Mouse (Mus musculus) C2C12 (cell line): Measurements from ENCODE around the gene Pik3ap1. TPM values are rescaled to one million over a fixed set of nuclear protein-coding genes. Genes with fewer than 3 reads are reported as not detected.

Source experiments
- H3K27me3 ChIP-seq: one replicate; pipeline ENCODE4 v1.6.1; 2011; ENCODE audit not compliant: control insufficient read depth, insufficient read depth, insufficient read length
- H3K36me3 ChIP-seq: one replicate; pipeline ENCODE4 v1.6.1; 2011; ENCODE audit not compliant: control insufficient read depth, insufficient read depth
- H3K4me3 ChIP-seq: one replicate; pipeline ENCODE4 v1.5.1; 2011; ENCODE audit warnings: mild to moderate bottlenecking, control low read depth; ENCODE audit not compliant: poor library complexity, insufficient read depth, severe bottlenecking
- H3K79me2 ChIP-seq: one replicate; pipeline ENCODE4 v1.6.1; 2011; ENCODE audit not compliant: control insufficient read depth, insufficient read depth
- H3K79me3 ChIP-seq: one replicate; pipeline ENCODE4 v1.6.1; 2011; ENCODE audit warnings: low read depth, control low read depth
- H3ac ChIP-seq: one replicate; pipeline ENCODE3; 2011; ENCODE audit warnings: low read depth; ENCODE audit not compliant: control insufficient read depth, insufficient read length
- CEBPB ChIP-seq: IDR thresholded peaks from one replicate; pipeline ENCODE4 v1.6.1; 2011; ENCODE audit warnings: low read depth, mild to moderate bottlenecking, control low read depth, moderate library complexity
- CTCF ChIP-seq: IDR thresholded peaks from one replicate; pipeline ENCODE4 v1.5.1; 2011; ENCODE audit not compliant: control insufficient read depth, insufficient read depth, insufficient read length
- FOSL1 ChIP-seq: IDR thresholded peaks from one replicate; pipeline ENCODE4 v1.8.0; 2011; ENCODE audit warnings: mild to moderate bottlenecking, low read length; ENCODE audit not compliant: poor library complexity, insufficient read depth, severe bottlenecking
- MAX ChIP-seq: IDR thresholded peaks from one replicate; pipeline ENCODE4 v1.6.1; 2011; ENCODE audit warnings: mild to moderate bottlenecking, control low read depth
- MYOD1 ChIP-seq: IDR thresholded peaks from one replicate; pipeline ENCODE4 v1.6.1; 2011; ENCODE audit warnings: low read depth; ENCODE audit not compliant: control insufficient read depth, insufficient read length
- MYOG ChIP-seq: IDR thresholded peaks from one replicate; pipeline ENCODE4 v1.6.1; 2011; ENCODE audit not compliant: control insufficient read depth, insufficient read length; ENCODE audit errors: extremely low read depth
- USF1 ChIP-seq: IDR thresholded peaks from one replicate; pipeline ENCODE4 v1.6.1; 2011; ENCODE audit warnings: low read depth, mild to moderate bottlenecking, control low read depth, moderate library complexity
- polyA plus RNA-seq: library from polyadenylated mRNA; unstranded; fragments of >200 nt; fragmentation: generic; extraction: Trizol; gene quantifications from one replicate; pipeline ENCODE4 v1.2.1, GENCODE M21; 2012; ENCODE audit warnings: missing spikeins

Gene Pik3ap1
- polyA plus RNA-seq, 1 experiment = 0.01 TPM

DNA sequence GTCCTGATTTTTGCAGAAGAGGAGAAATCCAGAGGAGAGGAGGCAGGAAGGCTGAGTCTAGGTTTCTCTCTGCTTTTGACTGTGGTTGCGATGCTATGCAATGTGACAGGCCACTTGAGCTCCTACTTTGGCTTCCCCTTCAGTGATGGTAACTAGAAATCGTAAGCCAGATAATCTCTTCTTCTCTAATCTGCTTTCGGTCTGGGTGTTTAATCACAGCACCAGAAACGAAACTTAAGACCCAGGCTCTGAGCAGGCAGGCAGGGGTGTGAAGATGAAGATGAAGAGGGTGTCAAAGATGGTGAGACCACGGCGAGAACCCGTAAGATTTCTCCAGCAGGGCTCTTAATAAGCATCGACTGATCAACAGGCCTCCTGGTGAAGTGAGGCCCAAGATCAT lies 51.9 kb downstream of the Pik3ap1 start:
- no peaks in the 10 kb centered on the region for H3K79me2 ChIP-seq

DNA sequence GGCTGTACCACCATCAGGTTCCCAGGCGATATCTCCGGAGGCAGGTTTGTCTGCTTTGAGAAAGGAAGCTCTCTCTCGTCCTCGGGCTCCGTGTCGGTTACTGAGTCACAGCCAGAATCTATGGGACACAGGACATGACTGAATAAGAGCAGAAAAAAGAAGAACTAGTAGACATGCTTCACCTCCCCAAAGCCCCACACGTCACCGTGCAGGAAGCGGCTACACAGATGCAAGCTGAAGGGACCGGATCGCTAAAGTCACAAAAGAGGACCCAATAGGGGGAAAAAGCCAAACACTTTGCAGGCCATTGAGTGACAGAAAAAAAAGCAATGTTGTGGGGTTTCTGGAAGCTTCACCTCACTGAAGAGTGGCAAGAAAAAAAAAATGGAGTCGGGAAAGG lies 52.7 kb downstream of the Pik3ap1 start:
- H3K79me3 ChIP-seq = no peaks in the 10 kb centered on the region
- no peak overlapping the region for H3ac ChIP-seq
- H3K79me2 ChIP-seq = no peaks in the 10 kb centered on the region
- no peaks in the 10 kb centered on the region for H3K27me3 ChIP-seq
- TF ChIP-seq MYOD1 (no peak), USF1 (no peak), MYOG (no peak), MAX (no peak), FOSL1 (no peak), CEBPB (no peak), CTCF (no peak)
- no peaks in the 10 kb centered on the region for H3K36me3 ChIP-seq
- no peak overlapping the region for H3K4me3 ChIP-seq

More for the DNA sequence above, 51.9 kb downstream of the Pik3ap1 start:
- no peaks in the 10 kb centered on the region for H3K27me3 ChIP-seq
- no peaks in the 10 kb centered on the region for H3K79me3 ChIP-seq
- TF ChIP-seq CEBPB (no peak), MAX (no peak), MYOG (no peak), USF1 (no peak), MYOD1 (no peak), FOSL1 (no peak), CTCF (no peak)
- no peaks in the 10 kb centered on the region for H3K36me3 ChIP-seq
- H3K4me3 ChIP-seq = no peak overlapping the region
- no peak overlapping the region for H3ac ChIP-seq

DNA sequence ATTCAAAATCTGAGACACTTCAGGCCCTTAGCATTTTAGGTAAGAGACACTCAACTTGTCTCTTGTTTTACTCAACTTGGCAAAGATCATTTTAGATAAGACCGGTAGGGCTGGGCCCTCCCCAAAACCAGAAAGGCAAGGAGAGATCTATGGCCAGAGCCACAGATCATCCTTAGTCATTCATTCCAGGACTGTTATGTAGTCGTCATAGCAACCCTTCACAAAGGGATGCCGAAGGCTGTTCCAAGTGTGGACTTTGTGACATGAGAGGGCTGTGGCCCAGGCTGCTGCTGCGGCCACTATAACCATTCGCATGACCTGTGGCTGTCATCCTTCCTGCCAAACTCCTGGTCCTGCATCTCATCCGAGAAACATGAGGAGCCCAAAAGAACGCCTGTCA lies 54.5 kb downstream of the Pik3ap1 start:
- no peaks in the 10 kb centered on the region for H3K36me3 ChIP-seq

DNA sequence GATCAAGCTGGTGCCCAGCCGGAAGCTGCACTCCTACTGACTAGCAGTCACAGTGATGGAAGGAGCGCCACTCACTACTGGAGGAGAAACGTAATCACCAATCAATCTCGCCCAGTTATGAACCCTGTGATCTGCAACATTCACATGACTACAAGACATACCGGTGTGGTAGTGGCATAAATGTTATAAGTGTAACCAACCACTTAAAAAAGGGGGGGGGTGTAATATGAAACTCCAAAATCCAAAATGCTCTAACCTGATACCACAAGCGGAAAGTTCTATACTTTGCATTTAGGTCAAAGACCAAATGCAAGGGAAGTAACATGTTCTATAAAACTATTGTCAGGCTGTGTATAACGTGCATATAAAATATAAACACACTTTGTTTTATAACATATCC lies 54.9 kb downstream of the Pik3ap1 start:
- H3K36me3 ChIP-seq = no peaks in the 10 kb centered on the region
- H3K27me3 ChIP-seq = no peaks in the 10 kb centered on the region
- H3K4me3 ChIP-seq = no peak overlapping the region
- no peaks in the 10 kb centered on the region for H3K79me3 ChIP-seq
- no peak overlapping the region for H3ac ChIP-seq
- H3K79me2 ChIP-seq = no peaks in the 10 kb centered on the region
- no peak for TF ChIP-seq MAX
- no peak for TF ChIP-seq FOSL1
- no peak for TF ChIP-seq CEBPB
- no peak for TF ChIP-seq USF1
- no peak for TF ChIP-seq MYOG
- TF ChIP-seq MYOD1 = no peak
- TF ChIP-seq CTCF = no peak

More for the DNA sequence above, 54.5 kb downstream of the Pik3ap1 start:
- no peaks in the 10 kb centered on the region for H3K79me3 ChIP-seq
- no peaks in the 10 kb centered on the region for H3K79me2 ChIP-seq
- no peak overlapping the region for H3ac ChIP-seq
- no peak for TF ChIP-seq MYOD1
- no peak for TF ChIP-seq MYOG
- no peak for TF ChIP-seq USF1
- no peak for TF ChIP-seq CEBPB
- TF ChIP-seq CTCF = no peak
- TF ChIP-seq MAX = no peak
- TF ChIP-seq FOSL1 = no peak
- H3K27me3 ChIP-seq = no peaks in the 10 kb centered on the region
- H3K4me3 ChIP-seq = no peak overlapping the region

DNA sequence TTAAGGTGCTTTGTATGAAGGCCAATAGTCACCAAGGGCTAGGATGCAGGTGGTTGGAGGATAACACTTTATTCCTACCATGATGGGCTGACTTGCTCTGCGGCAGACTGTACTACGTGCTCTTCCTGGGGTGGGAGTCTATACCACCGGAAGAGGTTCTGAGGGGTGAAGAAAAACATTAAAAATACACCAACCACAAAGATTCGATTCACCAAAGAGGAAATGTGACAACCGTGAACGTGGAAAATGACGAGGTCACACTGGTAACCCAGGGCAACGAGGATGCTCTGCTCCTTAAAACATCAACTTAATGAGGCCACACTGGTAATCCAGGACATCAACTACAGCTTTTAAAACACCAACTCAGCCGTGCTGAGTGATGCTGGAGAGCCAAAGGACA lies 56.2 kb downstream of the Pik3ap1 start:
- Histone ChIP-seq H3ac (no peak overlapping the region), H3K79me2 (no peaks in the 10 kb centered on the region), H3K4me3 (no peak overlapping the region), H3K79me3 (no peaks in the 10 kb centered on the region), H3K36me3 (no peaks in the 10 kb centered on the region), H3K27me3 (no peaks in the 10 kb centered on the region)
- TF ChIP-seq MYOD1 (no peak), USF1 (no peak), MAX (no peak), CEBPB (no peak), FOSL1 (no peak), MYOG (no peak), CTCF (no peak)

DNA sequence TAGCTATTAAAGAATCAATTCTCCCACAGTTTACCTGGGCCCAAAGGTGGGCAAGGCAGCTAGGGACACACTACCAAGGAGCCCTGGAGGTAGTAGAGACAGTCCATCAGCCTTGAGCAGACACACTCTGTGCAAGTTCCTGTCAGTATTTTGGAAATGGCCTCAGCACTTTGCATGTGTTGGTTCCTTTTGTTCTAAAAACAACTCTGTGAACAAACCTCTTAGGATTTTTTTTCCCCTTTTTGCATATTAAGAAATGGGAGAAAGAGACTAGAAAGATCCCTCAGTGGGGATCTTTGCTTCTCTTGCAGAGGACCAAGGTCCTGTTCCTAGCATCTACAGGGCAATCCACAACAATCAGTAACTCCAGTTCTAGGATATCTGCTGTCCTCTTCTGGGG lies 61.1 kb downstream of the Pik3ap1 start:
- Histone ChIP-seq H3K27me3 (peaks cover 27% of the 10 kb centered on the region), H3K79me3 (no peaks in the 10 kb centered on the region), H3ac (no peak overlapping the region), H3K36me3 (no peaks in the 10 kb centered on the region), H3K79me2 (no peaks in the 10 kb centered on the region), H3K4me3 (no peak overlapping the region)
- TF ChIP-seq CTCF (no peak), CEBPB (no peak), MAX (no peak), MYOG (no peak), FOSL1 (no peak), USF1 (no peak)
